Mouse (Mus musculus) spleen, postnatal 36 days (tissue): ENCODE data around the gene Wipf2.

Source experiments
- DNase-seq, 2 experiments: peaks; one replicate each; pipeline ENCODE4 v3.0.0; 2022; ENCODE audit warnings: low spot score in 2 of 2, mixed read lengths in 1 of 2

The Wipf2 gene

DNA sequence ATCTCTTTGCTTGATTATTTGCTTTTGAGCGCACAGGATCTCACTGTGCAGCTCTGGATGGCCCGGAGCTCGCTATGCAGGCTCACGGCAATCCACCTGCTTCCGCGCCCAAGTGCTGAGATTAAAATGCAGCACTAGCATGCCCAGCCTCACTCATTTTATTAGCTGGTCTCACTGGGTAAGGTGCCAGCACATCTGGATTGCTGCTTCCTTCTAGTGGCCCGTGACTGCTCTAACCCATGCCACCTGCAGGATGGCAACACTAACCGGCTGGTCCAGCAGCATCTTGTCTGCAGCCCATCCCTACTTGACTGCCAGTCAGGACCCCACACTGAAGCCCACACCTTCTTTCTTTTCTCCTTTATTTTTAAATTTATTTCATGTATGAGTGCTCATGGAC, 9.3 kb upstream of the Wipf2 start:
- DNase-seq, result no peak

DNA sequence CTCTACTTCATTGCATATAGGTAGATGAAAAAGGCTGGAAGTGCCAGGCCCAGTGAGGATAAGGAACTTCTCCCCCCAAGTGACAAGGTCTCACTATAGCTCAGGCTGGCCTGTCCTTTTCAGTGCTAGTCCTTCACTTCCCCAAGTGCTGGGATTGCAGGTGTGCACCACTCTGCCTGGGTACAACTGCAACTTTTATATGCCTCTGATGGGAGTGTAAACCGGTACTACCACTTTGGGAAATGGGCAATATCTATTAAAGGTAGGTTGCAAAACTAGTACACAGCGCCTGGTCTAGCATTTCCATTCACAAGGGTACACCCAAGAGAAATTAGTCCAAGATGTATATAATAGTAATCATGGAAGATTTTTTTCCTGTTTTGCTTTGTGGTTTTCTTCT, 8.8 kb upstream of the Wipf2 start:
- DNase-seq, result no peak

DNA sequence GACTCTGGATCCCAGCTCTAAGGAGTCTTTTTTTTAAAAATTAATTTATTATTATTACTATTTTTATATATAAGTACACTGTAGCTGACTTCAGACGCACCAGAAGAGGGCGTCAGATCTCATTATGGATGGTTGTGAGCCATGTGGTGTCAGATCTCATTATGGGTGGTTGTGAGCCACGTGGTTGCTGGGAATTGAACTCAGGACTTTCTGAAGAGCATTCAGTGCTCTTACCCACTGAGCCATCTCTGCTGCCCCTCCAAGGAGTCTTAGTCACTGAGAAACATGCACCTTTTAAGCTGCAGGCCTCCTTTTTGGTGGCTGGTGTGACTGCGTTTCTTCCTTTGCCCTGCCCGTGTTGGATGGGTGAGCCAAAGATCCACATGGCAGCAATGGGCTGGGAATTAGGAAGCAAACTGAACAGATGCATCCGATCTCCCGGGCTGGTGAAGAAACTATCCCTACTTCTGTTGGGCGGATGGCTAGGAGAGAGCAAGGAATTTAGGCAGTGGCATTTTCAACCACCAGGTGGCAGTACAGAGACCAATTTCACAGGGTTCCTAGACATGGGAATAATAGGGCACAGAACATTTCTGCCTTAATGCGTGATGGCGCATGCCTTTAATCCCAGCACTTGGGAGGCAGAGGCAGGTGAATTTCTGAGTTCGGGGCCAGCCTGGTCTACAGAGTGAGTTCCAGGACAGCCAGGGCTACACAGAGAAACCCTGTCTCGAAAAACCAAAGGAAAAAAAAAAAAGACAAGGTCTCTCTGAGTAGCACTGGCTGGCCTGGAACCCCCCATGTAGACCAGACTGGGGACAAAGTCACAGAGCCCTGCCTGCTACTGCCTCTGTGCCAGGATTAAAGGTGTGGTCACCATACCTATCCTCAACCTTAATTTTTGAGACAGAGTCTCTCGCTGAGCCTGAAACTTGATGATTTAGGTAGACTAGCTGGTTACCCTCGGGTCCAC, 4.4 kb upstream of the Wipf2 start:
- peak; percentile 60 to 70 for DNase-seq

DNA sequence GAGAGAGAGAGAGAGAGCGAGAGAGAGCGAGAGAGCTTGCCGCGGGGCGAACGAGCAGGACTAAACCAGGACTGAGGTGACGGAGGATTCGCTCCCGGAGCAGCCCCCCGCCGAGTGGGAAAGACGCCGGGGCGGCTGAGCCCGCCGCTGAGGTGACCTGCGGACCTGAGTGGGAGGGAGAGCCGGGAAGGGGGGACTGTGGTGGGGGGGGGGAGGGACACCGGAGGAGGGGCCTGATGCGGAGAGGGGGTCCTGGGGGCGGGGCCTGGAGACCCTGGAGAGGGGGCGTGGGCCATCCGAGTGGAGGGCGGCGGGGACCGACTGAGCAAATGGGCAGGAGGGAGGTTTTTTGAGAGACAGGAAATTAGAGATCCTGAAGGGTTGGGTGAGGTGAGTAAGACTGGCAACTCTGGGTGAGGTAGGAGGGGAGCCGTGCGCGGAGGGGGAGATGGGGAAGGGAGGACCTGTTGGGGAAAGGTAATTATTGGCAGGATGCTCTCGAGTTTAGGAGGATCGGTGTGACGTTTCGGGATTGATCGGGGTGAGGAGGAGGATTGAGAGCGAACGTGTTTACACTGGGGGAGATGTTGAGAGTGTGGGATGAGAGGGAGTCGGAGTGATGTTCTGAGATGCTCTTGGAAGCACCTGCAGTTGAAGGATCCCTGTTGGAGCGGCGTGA, 452 bp downstream of the Wipf2 start:
- peak in 1 of 2 experiments; percentile 39 for DNase-seq

DNA sequence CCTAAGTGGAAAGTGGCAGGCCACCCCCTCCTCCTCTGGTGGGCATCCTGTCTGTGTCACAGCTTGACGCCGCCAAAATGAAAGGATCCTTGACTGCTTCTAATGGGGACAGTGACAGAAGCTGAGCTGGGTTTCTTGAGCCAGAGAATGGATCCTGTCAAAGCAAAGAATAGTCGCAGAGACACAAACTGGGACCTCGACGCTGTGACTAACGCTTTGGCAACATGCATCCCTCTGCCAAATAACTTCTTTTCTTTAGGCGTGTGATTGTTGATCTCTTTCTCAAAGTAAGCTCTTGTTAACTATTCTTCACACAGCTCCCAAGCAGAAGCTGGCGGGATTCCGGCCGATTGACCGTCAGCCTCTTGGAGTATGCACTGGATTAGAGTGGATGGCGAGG, 3.9 kb downstream of the Wipf2 start:
- DNase-seq, result no peak

GRCm38 (mm10) chr11:98869906-98870305, 6.5 kb downstream of the Wipf2 start:
- no peak for DNase-seq

DNA sequence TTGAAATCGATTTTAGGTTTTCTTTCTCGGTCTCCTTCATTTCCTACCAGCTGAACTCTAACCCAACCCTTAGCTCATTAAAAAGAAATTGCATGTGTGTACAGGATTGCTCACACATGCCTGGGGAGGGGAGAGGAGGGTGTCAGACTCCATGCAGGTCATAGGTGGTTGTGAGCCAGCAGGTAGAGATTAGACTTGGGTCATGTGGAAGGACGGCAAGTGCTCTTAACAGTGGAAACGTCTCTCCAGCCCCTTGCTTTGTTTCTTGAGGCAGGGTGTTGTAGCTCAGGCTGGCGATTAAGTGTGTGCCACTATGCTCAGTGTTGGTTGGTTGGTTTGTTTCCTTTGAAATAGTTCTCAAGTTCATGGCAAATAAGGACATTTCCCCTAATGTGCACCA, 7.4 kb downstream of the Wipf2 start:
- DNase-seq, result no peak

DNA sequence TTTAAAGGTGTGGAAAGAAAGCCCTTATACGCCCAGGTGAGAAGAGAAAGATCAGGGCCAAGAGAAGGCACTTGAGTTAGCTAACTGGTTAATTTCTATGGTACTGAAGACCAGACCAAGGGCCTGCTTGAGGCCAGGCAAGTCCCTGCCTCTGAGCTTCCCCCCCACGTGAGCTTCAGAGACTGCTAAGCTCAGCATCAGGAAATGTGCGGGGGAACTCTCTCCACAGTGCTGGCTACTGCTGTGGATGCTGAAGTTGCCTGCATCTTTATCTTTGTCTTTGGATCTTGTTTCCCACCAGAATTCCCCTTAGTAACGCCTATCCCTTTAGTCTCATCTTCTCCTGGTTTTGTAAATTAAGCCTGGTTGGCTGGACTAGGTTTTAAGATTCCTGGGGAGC, 8.0 kb downstream of the Wipf2 start:
- no peak for DNase-seq

DNA sequence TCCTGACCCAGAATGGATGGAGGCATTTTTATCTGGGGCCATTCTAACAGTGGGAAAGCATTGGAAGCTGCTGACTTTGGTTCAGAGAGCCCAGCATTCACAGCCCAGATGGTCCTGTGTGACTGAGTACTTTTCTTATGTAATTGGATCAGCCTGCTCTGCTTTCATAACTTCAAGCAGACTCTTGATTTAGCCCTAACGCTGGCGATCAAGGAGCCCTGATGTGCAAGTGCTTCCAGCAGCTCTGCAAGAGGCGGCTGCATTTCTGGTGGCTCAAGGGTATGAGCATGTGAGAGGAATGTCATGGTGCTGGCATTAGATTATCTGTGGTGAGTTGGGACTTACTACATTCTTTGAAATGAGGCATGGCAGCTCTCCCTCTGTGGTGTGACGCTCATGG, 8.6 kb downstream of the Wipf2 start:
- no peak for DNase-seq

GRCm38 (mm10) chr11:98873900-98874299, 10.5 kb downstream of the Wipf2 start:
- peak; percentile 18 to 43 for DNase-seq

DNA sequence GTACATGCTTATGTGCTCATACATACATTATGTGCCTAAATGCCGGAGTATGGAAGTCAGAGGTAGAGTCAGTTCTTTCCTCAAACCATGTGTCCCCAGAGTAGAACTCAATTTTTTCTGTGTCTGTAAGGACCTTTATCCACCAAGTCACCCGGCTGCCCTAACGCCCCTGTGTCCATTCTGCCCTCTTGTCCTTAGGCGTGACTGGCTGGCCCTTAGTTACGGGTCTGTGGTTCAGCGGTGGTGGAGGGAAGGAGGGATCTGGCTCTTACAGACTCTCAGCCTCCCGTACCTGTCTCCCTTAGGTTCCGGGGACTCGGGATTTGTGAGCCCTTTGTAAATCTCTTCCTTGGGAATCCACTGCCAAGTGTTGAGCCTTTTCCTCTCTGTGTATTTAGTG, 13.6 kb downstream of the Wipf2 start:
- DNase-seq, result no peak

- DNase-seq, result no peak
Measured at GRCm38 (mm10) chr11:98887703-98888102, 24.3 kb downstream of the Wipf2 start.

- no peak for DNase-seq
Measured at GRCm38 (mm10) chr11:98889077-98889476, 25.6 kb downstream of the Wipf2 start.

DNA sequence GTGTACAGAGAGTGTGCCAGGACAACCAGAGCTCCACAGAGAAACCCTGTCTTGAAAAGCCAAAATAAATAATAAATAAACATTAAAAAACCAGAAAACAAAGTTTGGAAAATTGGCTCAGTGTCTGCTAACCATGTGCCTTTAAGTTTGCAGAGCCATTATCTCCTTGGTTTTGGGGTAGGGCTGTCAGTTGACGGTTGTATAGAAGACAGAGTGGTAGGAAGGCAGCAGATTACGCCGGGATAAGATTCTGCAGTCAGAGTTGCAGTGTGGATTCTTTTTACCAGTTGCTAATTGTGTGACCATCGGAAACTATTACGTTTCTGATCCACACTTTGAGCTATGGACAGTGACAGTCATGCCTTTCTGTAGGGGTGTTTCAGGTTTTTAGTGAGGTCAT, 26.5 kb downstream of the Wipf2 start:
- no peak for DNase-seq

GRCm38 (mm10) chr11:98892426-98892825, 29.0 kb downstream of the Wipf2 start:
- no peak for DNase-seq

DNA sequence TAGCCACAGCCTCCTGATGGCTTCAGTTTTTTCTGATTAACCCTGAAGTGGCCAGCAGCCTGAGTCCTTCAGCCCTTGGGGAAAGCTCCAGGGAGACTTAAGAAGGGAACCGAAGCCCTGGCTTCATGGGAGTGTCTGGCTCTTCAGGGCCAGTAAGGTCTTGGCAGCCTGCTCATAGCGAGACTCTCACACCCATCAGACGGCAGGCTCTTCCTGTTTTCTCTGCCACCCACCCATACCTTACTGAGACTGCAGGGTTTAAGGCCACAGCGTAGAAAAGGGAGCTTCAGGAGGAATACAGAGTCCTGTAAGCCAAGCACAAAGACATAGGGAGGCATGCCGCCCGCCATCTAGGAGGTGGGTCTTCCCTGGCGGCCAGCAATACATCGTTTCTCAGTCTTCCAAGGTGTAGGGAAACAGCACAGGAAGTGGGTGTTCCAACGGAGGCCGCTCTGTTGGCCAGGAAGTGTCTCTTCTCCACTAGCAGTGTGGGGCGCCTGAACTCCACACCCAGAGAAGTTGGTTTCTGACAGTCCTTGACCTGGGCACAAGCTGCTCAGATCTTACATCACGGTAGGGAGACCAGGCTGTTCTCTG, 37.2 kb downstream of the Wipf2 start:
- no peak for DNase-seq

DNA sequence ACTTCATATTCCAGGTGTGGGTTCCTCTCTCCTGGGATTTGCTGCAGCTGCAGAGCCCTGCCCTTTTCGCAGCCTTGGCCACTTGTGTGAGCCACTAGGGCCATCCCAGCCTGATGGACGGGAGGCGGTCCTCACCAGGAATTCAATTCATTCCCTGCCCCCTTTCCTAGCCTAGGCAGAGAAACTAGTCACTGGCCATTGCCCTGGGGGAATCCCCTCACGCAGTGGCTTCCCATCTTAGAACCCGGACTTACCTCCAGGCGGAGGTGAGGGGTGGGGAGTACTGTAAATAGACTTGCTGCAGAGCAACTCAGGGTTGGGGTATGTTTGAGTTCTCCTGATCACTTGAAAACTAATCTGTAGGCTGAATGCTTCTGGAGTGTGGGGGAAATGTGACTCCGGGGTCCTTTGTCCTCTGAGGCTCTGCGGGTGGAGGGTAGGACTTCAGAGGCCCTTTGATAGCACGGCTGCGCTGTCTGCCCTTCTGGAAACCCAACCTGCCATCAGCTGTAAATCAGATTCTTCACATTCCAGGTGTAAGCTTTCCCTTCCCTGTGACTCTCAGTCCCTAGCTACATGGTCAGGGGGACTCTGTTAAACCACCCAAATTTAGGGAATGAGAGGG, 39.3 kb downstream of the Wipf2 start:
- DNase-seq, result no peak

GRCm38 (mm10) chr11:98904577-98904976, 41.1 kb downstream of the Wipf2 start:
- DNase-seq, result no peak

DNA sequence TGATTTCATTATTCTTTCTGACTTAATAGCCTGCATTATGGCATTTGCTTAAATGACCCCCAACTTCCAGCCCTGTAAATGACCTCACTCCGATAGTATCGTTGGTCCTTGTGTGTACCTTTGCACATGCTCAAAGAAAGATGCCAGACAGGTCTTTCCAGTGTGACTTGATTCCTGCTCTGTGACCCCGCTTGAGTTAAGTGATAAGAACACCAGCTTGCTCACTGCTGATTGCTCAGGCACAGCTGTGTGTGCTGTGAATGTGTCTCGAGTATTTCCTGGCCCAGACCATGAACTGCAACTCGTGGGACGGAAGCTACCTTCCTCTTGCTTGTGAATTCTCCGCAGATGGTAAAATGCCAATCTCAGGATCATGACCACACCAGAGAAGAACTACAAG, 41.6 kb downstream of the Wipf2 start:
- no peak for DNase-seq

DNA sequence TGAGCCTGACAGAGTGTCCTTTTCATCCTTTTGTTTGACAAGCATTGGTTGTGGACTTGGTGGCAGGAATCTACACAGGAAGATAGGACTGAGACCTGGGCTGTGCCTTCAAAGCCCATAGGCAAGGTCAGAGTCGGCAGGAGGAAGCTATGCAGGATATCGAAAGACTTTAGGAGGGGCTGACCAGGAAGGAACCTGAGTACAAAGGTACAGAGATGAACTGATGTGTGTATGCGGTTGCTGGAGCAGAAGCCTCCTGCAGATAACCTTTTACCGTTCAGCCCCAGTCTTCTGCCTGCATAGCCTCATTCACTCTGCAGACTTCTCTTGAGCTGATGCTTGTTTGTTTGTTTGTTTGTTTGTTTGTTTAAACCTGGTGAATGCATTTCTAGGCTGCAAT, 42.1 kb downstream of the Wipf2 start:
- DNase-seq, result no peak

- no peak for DNase-seq
Measured at GRCm38 (mm10) chr11:98907063-98907436, 43.6 kb downstream of the Wipf2 start.

DNA sequence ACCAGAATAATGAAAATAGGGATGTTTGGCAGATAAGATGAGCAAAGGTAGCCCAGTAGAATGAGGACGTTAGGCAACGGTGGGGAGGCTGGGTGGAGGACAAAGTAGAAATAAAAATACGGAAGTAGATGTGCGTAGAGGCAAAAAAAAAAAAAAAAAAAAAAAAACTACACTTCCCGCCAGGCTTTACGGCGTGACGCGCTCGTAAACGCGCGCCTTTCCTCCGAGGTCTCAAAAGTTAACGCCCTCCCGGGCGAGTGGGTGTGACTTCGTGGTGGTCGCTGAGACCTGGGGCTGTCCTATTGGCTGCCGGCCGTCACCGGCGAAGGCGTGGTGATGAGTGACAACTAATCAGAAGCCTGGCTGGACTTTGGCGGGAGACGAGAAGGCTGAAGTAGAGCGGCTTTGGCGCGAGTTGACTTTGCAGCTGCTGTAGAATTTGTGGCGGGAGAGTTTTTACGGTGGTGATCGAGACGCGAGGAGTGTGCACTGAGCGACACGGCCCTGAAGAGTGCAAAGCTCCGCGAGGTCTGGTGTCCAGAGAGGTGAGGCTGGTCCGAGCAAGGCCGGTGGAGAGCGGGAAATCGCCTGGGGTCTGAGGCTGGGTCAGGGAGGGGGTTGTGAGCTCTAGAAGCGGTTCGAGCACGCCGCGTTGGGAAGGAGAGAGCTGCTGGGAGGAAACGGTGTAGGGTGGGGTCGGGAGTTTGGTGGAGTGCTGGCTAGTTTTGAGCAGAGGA, 44.2 kb downstream of the Wipf2 start, which contains the start of gene Cdc6:
TSS of gene Cdc6 (plus strand) at position 365 of the 737 bp plus-strand sequence.
- peak; percentile 98 to 99 for DNase-seq
